Mouse (Mus musculus): ENCODE data around the gene Slc39a13. TPM values are rescaled to one million over a fixed set of nuclear protein-coding genes. Genes with fewer than 3 reads are reported as not detected.
A peak's percentile ranks its signal among the peaks of the same experiment; 100 is the strongest.
"Not testable (repeated sequence)": the region's sequence is repeated elsewhere in the genome, so short reads cannot be mapped to it uniquely, and the experiment has no call there.

Slc39a13 gene
- total RNA-seq (2021), result 10 to 100 TPM; 25.1 to 29.4 TPM

- peak; percentile 97 for DNase-seq (ENCODE audit: low spot score in 2 of 2)
- intact Hi-C loops (cut with DNase I), result loop anchor here (1.0 kb wide), 1 partner anchor 31 kb away; no protein-coding TSS in a partner anchor
Observed at GRCm38 (mm10) chr2:91070076-91070800, at the start of gene Slc39a13. TSS of gene Slc39a13 (minus strand) at chr2:91070417.

GRCm38 (mm10) chr2:91119551-91119950 is 49.3 kb upstream of the Slc39a13 start:
- intact Hi-C loops (cut with DNase I), result loop anchor here (5.0 kb wide), 2 partner anchors 118 to 143 kb away; partner anchors contain the start of genes Arfgap2 and Ddb2
- no peak for DNase-seq (ENCODE audit: low spot score in 2 of 2)

GRCm38 (mm10) chr2:91119061-91119460 is 48.8 kb upstream of the Slc39a13 start:
- DNase-seq (ENCODE audit: low spot score in 2 of 2), result no peak
- intact Hi-C loops (cut with DNase I), result loop anchor here (5.0 kb wide), 2 partner anchors 118 to 143 kb away; partner anchors contain the start of genes Arfgap2 and Ddb2

GRCm38 (mm10) chr2:91118647-91119046 is 48.4 kb upstream of the Slc39a13 start:
- intact Hi-C loops (cut with DNase I), result loop anchor here (5.0 kb wide), 2 partner anchors 119 to 144 kb away; partner anchors contain the start of genes Arfgap2 and Ddb2
- no peak for DNase-seq (ENCODE audit: low spot score in 2 of 2)

- no peak for DNase-seq (ENCODE audit: low spot score in 2 of 2)
- intact Hi-C loops (cut with DNase I), result loop anchor here (5.0 kb wide), 2 partner anchors 120 to 145 kb away; partner anchors contain the start of genes Arfgap2 and Ddb2
Observed at GRCm38 (mm10) chr2:91117585-91118275, 47.5 kb upstream of the Slc39a13 start, which contains the start of gene Mybpc3. TSS of gene Mybpc3 (plus strand) at chr2:91118144.

- peak in 1 of 2 experiments; percentile 64 for DNase-seq (ENCODE audit: low spot score in 2 of 2)
- intact Hi-C loops (cut with DNase I), result loop anchor here (5.0 kb wide), 2 partner anchors 120 to 145 kb away; partner anchors contain the start of genes Arfgap2 and Ddb2
Observed at GRCm38 (mm10) chr2:91116842-91117241, 46.6 kb upstream of the Slc39a13 start.

- intact Hi-C loops (cut with DNase I), result loop anchor here (2.0 to 5.0 kb wide), 3 partner anchors 79 to 147 kb away; partner anchors contain the start of genes Arfgap2 and Ddb2
- DNase-seq (ENCODE audit: low spot score in 2 of 2), result no peak
Observed at GRCm38 (mm10) chr2:91115578-91115970, 45.4 kb upstream of the Slc39a13 start.

- peak; percentile 90 to 97 for DNase-seq (ENCODE audit: low spot score in 2 of 2)
- intact Hi-C loops (cut with DNase I), result loop anchor here (2.0 to 5.0 kb wide), 4 partner anchors 80 to 367 kb away; partner anchors contain the start of genes Arfgap2 and Ddb2
Observed at GRCm38 (mm10) chr2:91114781-91115577, 44.8 kb upstream of the Slc39a13 start.

GRCm38 (mm10) chr2:91113852-91114251 is 43.6 kb upstream of the Slc39a13 start:
- intact Hi-C loops (cut with DNase I), result loop anchor here (2.0 to 5.0 kb wide), 2 partner anchors 81 to 368 kb away; no protein-coding TSS in a partner anchor

GRCm38 (mm10) chr2:91113334-91113733 is 43.1 kb upstream of the Slc39a13 start:
- intact Hi-C loops (cut with DNase I), result loop anchor here (5.0 kb wide), 1 partner anchor 369 kb away; no protein-coding TSS in a partner anchor
- no peak for DNase-seq (ENCODE audit: low spot score in 2 of 2)

More at GRCm38 (mm10) chr2:91113852-91114251, 43.6 kb upstream of the Slc39a13 start:
- no peak for DNase-seq (ENCODE audit: low spot score in 2 of 2)

GRCm38 (mm10) chr2:91112491-91112890 is 42.3 kb upstream of the Slc39a13 start:
- intact Hi-C loops (cut with DNase I), result loop anchor here (5.0 kb wide), 1 partner anchor 370 kb away; no protein-coding TSS in a partner anchor
- DNase-seq (ENCODE audit: low spot score in 2 of 2), result no peak

GRCm38 (mm10) chr2:91111832-91112231 is 41.6 kb upstream of the Slc39a13 start:
- not testable (repeated sequence) for DNase-seq (ENCODE audit: low spot score in 2 of 2)
- intact Hi-C loops (cut with DNase I), result loop anchor here (5.0 kb wide), 1 partner anchor 370 kb away; no protein-coding TSS in a partner anchor

GRCm38 (mm10) chr2:91110429-91110828 is 40.2 kb upstream of the Slc39a13 start:
- no peak for DNase-seq (ENCODE audit: low spot score in 2 of 2)
- intact Hi-C loops (cut with DNase I), result loop anchor here (5.0 kb wide), 1 partner anchor 372 kb away; no protein-coding TSS in a partner anchor

- intact Hi-C loops (cut with DNase I), result loop anchor here (5.0 kb wide), 1 partner anchor 372 kb away; no protein-coding TSS in a partner anchor
- no peak for DNase-seq (ENCODE audit: low spot score in 2 of 2)
Observed at GRCm38 (mm10) chr2:91109807-91110385, 39.7 kb upstream of the Slc39a13 start.

GRCm38 (mm10) chr2:91109241-91109640 is 39.0 kb upstream of the Slc39a13 start:
- intact Hi-C loops (cut with DNase I), result no loop called here
- no peak for DNase-seq (ENCODE audit: low spot score in 2 of 2)

GRCm38 (mm10) chr2:91108156-91108555 is 37.9 kb upstream of the Slc39a13 start:
- DNase-seq (ENCODE audit: low spot score in 2 of 2), result no peak

GRCm38 (mm10) chr2:91101124-91101740 is 31.0 kb upstream of the Slc39a13 start:
- peak; percentile 81 to 92 for DNase-seq (ENCODE audit: low spot score in 2 of 2)

More at GRCm38 (mm10) chr2:91108156-91108555, 37.9 kb upstream of the Slc39a13 start:
- intact Hi-C loops (cut with DNase I), result no loop called here

GRCm38 (mm10) chr2:91098156-91098555 is 27.9 kb upstream of the Slc39a13 start:
- no peak for DNase-seq (ENCODE audit: low spot score in 2 of 2)
- intact Hi-C loops (cut with DNase I), result no loop called here

More at GRCm38 (mm10) chr2:91101124-91101740, 31.0 kb upstream of the Slc39a13 start:
- intact Hi-C loops (cut with DNase I), result loop anchor here (1.0 kb wide), 2 partner anchors 31 to 235 kb away; partner anchors contain the start of gene Slc39a13
